Mouse (Mus musculus): ENCODE results near the gene Parp4. TPM values are rescaled to one million over a fixed set of nuclear protein-coding genes. Genes with fewer than 3 reads are reported as not detected.

Parp4 gene
- polyA plus RNA-seq, 1 experiment from 2014 or later, result 0.68 TPM

DNA sequence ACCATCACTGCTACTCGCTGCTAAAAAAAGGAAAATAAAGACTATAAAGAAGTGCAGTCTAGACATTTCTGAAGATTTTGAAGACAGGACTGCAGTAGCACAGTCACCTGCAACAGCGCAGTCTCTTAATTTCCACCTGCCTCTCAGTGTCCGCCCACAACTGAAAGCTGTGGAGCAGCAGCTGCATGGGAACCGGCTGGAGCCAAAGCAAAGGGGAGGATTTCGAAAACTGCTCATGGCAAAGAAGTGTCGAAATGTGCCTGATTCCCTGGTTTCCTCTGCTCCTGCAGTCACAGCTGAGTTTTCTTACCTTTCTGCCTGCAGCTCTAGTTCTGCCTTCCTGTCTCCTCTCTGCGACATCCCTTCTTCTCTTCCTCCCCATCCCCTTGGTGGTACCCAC is 71.8 kb downstream of the Parp4 start:
- H3K9me3 ChIP-seq (ENCODE audit: control insufficient read depth, low read length), result no peaks in the 10 kb centered on the region
- ATAC-seq, result no peak
- no peaks in the 10 kb centered on the region for H3K4me1 ChIP-seq (replicated peaks; ENCODE audit: control insufficient read depth, insufficient read depth, low read length)
- H3K4me2 ChIP-seq (ENCODE audit: low read length), result no peak overlapping the region
- 61% methylated on average over 7 of the region's 7 CpGs for WGBS
- H3K27ac ChIP-seq (ENCODE audit: low read length), result no peak overlapping the region
- H3K27me3 ChIP-seq (replicated peaks; ENCODE audit: control insufficient read depth, insufficient read depth, low read length), result no peaks in the 10 kb centered on the region
- no peaks in the 10 kb centered on the region for H3K36me3 ChIP-seq (ENCODE audit: control insufficient read depth, insufficient read depth)
- H3K4me3 ChIP-seq (replicated peaks; ENCODE audit: low read length), result no peak overlapping the region
- no peak overlapping the region for H3K9ac ChIP-seq (replicated peaks; ENCODE audit: low read depth, low read length)

DNA sequence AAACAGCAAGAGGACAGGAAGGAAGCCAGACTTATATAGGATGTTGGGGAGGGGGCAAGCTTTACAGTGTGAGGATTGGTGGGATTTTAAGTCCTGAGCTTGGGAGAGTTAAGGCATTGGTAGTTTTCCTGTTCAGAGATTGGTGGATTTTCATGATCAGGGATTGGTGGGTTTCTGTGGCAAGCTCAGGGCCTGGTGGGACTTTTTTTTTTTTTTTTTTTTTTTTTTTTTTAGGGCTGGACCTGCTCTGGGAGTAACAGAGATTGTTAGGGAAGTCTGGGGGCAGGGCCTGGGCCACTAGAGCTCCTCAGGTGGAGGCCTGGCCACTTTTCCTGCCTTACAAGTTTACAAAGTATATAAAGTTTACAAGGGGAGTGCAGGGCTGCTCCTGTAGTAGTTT is 74.0 kb downstream of the Parp4 start:
- no peak for ATAC-seq
- H3K27ac ChIP-seq (ENCODE audit: low read length), result no peak overlapping the region
- H3K9me3 ChIP-seq (ENCODE audit: control insufficient read depth, low read length), result no peaks in the 10 kb centered on the region
- H3K4me3 ChIP-seq (replicated peaks; ENCODE audit: low read length), result no peak overlapping the region
- H3K27me3 ChIP-seq (replicated peaks; ENCODE audit: control insufficient read depth, insufficient read depth, low read length), result no peaks in the 10 kb centered on the region
- no peaks in the 10 kb centered on the region for H3K36me3 ChIP-seq (ENCODE audit: control insufficient read depth, insufficient read depth)
- no peaks in the 10 kb centered on the region for H3K4me1 ChIP-seq (replicated peaks; ENCODE audit: control insufficient read depth, insufficient read depth, low read length)
- no peak overlapping the region for H3K4me2 ChIP-seq (ENCODE audit: low read length)
- H3K9ac ChIP-seq (replicated peaks; ENCODE audit: low read depth, low read length), result no peak overlapping the region

DNA sequence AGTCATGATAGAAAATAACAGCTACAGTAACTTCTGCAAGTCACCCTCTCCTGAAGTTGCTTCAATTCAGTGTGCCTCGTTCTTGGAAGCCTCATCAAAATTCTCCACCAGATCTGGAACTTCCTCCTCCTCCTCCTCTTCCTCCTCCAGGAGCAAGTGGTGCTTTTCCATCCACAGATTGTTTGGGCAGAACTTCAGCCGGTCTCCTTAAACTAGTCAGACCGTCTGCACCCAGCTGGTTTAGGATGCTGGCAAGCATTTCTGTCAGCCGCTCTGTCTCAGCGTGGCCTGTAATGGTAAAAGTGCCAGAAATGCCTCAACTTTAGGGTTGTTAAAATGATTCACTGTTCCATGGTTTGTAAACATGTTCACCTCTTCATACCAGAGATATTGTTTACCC is 90.2 kb downstream of the Parp4 start:
- no peaks in the 10 kb centered on the region for H3K27me3 ChIP-seq (replicated peaks; ENCODE audit: control insufficient read depth, insufficient read depth, low read length)
- no peak overlapping the region for H3K9ac ChIP-seq (replicated peaks; ENCODE audit: low read depth, low read length)
- no peaks in the 10 kb centered on the region for H3K36me3 ChIP-seq (ENCODE audit: control insufficient read depth, insufficient read depth)
- ATAC-seq, result no peak
- 75% methylated on average over 5 of the region's 5 CpGs for WGBS
- H3K4me2 ChIP-seq (ENCODE audit: low read length), result no peak overlapping the region
- H3K4me3 ChIP-seq (replicated peaks; ENCODE audit: low read length), result no peak overlapping the region
- no peaks in the 10 kb centered on the region for H3K9me3 ChIP-seq (ENCODE audit: control insufficient read depth, low read length)
- no peak overlapping the region for H3K27ac ChIP-seq (ENCODE audit: low read length)
- H3K4me1 ChIP-seq (replicated peaks; ENCODE audit: control insufficient read depth, insufficient read depth, low read length), result peaks cover 18% of the 10 kb centered on the region

DNA sequence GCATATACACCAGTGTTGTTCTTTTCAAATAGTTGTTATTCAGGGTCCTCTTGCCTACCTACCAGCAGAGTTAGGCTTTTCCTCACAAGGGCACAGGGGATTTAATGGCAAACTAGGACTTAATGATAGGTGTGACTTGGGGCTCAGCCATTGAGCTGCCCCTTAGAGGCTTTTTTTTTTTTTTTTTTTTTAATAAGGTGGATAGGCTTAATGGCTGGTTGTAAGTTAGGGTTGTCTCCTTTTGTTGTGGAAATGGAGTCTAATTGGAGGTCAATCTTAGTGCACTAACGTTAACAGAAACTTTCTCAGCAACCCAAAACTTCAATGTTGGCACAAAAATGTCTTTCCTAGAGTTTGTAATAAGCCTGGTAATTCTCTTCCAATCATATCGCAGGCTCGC is 91.5 kb downstream of the Parp4 start:
- 76% methylated on average over 3 of the region's 3 CpGs for WGBS
- ATAC-seq, result no peak
- no peak overlapping the region for H3K4me3 ChIP-seq (replicated peaks; ENCODE audit: low read length)

DNA sequence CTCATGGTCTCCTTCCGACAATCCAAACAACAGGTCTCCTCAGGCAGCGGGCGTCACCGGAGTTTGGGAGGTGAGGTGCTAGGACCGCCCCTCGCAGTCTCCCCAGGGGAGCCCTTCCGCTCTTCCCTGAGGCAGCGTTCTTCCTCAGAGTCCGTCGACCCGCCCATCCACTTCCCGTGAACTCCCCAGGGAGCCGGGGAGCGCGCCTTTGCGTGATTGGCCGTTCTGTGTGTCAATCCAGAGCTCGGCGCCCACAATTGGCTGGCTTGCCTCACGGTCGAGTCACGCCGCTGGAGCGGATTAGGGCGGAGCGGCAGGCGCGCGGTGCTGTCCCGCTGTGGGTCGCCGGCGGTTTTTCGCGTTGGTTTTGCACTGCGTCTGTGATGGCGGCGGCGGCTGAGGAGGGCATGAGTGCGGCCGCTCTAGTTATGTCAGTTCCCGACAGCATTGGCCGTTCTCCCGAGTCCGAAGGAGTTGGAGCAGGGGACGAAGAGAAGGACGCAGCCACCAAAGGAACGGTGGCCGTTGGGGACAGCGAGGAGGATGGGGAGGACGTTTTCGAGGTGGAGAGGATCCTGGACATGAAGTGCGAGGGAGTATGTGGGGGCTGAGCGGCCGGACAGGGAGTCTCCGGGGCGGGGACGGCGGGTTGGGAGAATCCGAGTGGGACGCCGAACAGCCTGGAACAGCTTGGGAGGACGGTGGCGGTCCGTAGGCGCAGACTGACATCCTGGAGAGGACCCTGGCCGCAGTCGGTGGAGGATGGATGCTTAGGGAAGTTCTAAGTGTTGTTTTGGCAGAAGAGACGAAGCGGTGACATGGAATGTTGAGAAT is 92.8 kb downstream of the Parp4 start, which contains the start of gene Mphosph8:
Mphosph8 (plus strand) TSS at position 280 of the 834 bp plus-strand sequence.
- under 1% methylated on average over 70 of the region's 70 CpGs for WGBS
- Histone ChIP-seq H3K27ac (ENCODE audit: low read length) (peak within 1 kb of the TSS; percentile 95), H3K36me3 (ENCODE audit: control insufficient read depth, insufficient read depth) (0 out of 2 replicates have a peak, but pooled peaks cover 2% of the 10 kb centered on the region), H3K4me2 (ENCODE audit: low read length) (peak within 1 kb of the TSS; percentile 92), H3K9me3 (ENCODE audit: control insufficient read depth, low read length) (no peaks in the 10 kb centered on the region), H3K27me3 (replicated peaks; ENCODE audit: control insufficient read depth, insufficient read depth, low read length) (no peaks in the 10 kb centered on the region), H3K9ac (replicated peaks; ENCODE audit: low read depth, low read length) (peak within 1 kb of the TSS; percentile 87), H3K4me3 (replicated peaks; ENCODE audit: low read length) (peak within 1 kb of the TSS; percentile 85), H3K4me1 (replicated peaks; ENCODE audit: control insufficient read depth, insufficient read depth, low read length) (peaks cover 21% of the 10 kb centered on the region)
- ATAC-seq, result peak; percentile 100

More for the DNA sequence above, 91.5 kb downstream of the Parp4 start:
- Histone ChIP-seq H3K4me1 (replicated peaks; ENCODE audit: control insufficient read depth, insufficient read depth, low read length) (peaks cover 21% of the 10 kb centered on the region), H3K9me3 (ENCODE audit: control insufficient read depth, low read length) (no peaks in the 10 kb centered on the region), H3K4me2 (ENCODE audit: low read length) (no peak overlapping the region; the same call in 1 of the 2 replicates), H3K9ac (replicated peaks; ENCODE audit: low read depth, low read length) (no peak overlapping the region), H3K27ac (ENCODE audit: low read length) (no peak overlapping the region), H3K36me3 (ENCODE audit: control insufficient read depth, insufficient read depth) (no peaks in the 10 kb centered on the region), H3K27me3 (replicated peaks; ENCODE audit: control insufficient read depth, insufficient read depth, low read length) (no peaks in the 10 kb centered on the region)

DNA sequence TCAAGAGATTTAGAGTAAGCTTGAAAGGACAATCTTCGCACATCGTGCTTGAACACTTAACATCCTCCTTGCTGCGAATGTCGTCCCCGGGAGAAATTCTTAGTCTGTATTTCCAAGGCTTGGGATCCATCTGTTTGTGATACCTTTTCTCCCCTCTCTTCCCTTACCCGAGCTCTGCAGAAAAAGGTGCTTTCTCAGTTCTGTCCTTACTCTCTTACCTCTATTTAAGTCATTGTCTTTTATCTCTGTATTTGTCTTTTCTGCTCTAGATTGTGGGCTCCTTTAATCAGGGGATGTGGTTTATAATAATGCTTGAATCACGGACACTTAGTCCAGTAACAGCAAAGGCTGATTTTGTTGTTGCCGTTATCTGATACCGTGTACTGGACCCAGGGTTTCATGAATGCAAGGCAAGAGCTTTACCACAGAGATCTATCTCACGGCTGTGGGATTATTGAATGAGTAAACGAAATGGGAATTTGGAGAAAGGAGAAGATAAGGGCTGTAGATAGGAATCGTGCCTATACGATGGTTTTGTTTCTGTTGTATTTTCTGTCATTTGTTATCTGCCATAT is 93.7 kb downstream of the Parp4 start:
- Histone ChIP-seq H3K4me2 (ENCODE audit: low read length) (peak overlapping the region; percentile 92), H3K9me3 (ENCODE audit: control insufficient read depth, low read length) (no peaks in the 10 kb centered on the region), H3K4me3 (replicated peaks; ENCODE audit: low read length) (peak overlapping the region; percentile 85), H3K27ac (ENCODE audit: low read length) (no peak overlapping the region), H3K4me1 (replicated peaks; ENCODE audit: control insufficient read depth, insufficient read depth, low read length) (peaks cover 21% of the 10 kb centered on the region), H3K9ac (replicated peaks; ENCODE audit: low read depth, low read length) (peak overlapping the region; percentile 87), H3K36me3 (ENCODE audit: control insufficient read depth, insufficient read depth) (peaks cover 2% of the 10 kb centered on the region; the same call in 1 of the 2 replicates), H3K27me3 (replicated peaks; ENCODE audit: control insufficient read depth, insufficient read depth, low read length) (no peaks in the 10 kb centered on the region)
- 7% methylated on average over 13 of the region's 13 CpGs for WGBS
- no peak for ATAC-seq

DNA sequence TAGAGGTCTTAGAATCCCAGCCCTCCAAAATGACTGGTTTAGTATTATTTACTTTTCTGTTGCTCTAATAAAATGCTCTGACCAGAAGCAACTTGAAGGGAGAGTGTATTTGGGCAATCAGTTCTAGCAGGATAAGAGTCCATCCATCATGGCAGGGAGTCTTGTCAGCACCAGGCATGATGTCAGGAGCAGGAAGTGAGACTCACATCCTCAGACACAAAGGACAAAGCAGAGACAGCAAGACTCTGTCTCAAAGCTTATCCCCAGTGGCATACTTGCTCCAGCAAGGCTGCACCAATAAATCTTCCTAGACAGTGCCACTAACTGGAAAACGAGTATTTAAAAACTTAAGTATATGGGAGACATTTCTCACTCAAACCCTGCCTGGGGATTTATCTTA is 110.0 kb downstream of the Parp4 start:
- peaks cover 16% of the 10 kb centered on the region for H3K36me3 ChIP-seq (ENCODE audit: control insufficient read depth, insufficient read depth)

DNA sequence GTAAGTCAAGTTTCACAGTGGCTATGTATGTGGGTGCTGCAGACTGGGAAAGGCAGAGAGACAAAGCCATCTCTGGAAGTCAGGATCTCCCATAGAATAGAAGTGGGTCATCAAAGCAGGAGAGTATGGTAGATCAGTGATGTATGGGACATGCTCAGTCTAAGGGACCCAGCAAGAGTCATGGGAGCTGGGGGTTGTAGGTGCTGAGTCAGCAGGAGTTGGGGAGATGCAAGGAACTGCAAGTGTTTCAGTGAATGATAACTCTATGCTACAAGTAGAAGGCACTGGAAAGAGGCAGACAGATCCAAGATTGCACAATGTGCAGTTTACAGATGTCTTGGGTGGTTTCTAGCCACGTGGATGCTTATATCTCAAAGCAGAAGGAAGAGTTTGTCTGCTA is 113.7 kb downstream of the Parp4 start:
- H3K4me2 ChIP-seq (ENCODE audit: low read length), result no peak overlapping the region
- H3K36me3 ChIP-seq (ENCODE audit: control insufficient read depth, insufficient read depth), result peaks cover 23% of the 10 kb centered on the region
- ATAC-seq, result no peak
- 93% methylated on average over 1 of the region's 1 CpGs for WGBS
- no peak overlapping the region for H3K9ac ChIP-seq (replicated peaks; ENCODE audit: low read depth, low read length)
- no peaks in the 10 kb centered on the region for H3K4me1 ChIP-seq (replicated peaks; ENCODE audit: control insufficient read depth, insufficient read depth, low read length)
- no peak overlapping the region for H3K4me3 ChIP-seq (replicated peaks; ENCODE audit: low read length)
- no peaks in the 10 kb centered on the region for H3K9me3 ChIP-seq (ENCODE audit: control insufficient read depth, low read length)
- H3K27me3 ChIP-seq (replicated peaks; ENCODE audit: control insufficient read depth, insufficient read depth, low read length), result no peaks in the 10 kb centered on the region
- no peak overlapping the region for H3K27ac ChIP-seq (ENCODE audit: low read length)

More for the DNA sequence above, 110.0 kb downstream of the Parp4 start:
- no peak for ATAC-seq
- 85% methylated on average over 1 of the region's 1 CpGs for WGBS
- no peak overlapping the region for H3K27ac ChIP-seq (ENCODE audit: low read length)
- no peaks in the 10 kb centered on the region for H3K27me3 ChIP-seq (replicated peaks; ENCODE audit: control insufficient read depth, insufficient read depth, low read length)
- H3K9me3 ChIP-seq (ENCODE audit: control insufficient read depth, low read length), result no peaks in the 10 kb centered on the region
- H3K4me3 ChIP-seq (replicated peaks; ENCODE audit: low read length), result no peak overlapping the region
- no peaks in the 10 kb centered on the region for H3K4me1 ChIP-seq (replicated peaks; ENCODE audit: control insufficient read depth, insufficient read depth, low read length)
- H3K9ac ChIP-seq (replicated peaks; ENCODE audit: low read depth, low read length), result no peak overlapping the region
- no peak overlapping the region for H3K4me2 ChIP-seq (ENCODE audit: low read length)

DNA sequence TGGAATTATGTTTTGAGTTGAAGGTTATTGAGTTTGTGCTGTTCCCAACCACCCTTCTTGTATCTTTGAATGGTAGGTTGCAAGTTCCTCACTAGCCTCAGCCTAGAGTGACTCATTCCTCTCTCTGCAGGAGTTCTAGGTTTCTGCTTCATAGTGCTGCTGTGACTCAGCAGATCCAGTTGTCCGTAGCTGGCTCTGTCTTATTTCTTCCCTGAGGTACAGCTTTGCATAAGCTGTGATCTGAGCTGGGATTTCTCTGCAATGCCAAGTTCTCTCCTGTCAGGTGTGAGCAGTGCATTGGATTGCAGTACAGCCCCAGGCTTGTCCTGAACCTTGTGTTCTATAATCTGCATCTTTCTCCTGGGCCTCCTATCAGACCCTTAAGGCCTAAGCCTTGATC is 114.3 kb downstream of the Parp4 start:
- H3K9ac ChIP-seq (replicated peaks; ENCODE audit: low read depth, low read length), result no peak overlapping the region
- no peak overlapping the region for H3K4me3 ChIP-seq (replicated peaks; ENCODE audit: low read length)
- no peak for ATAC-seq
- no peak overlapping the region for H3K4me2 ChIP-seq (ENCODE audit: low read length)
- H3K4me1 ChIP-seq (replicated peaks; ENCODE audit: control insufficient read depth, insufficient read depth, low read length), result no peaks in the 10 kb centered on the region
- H3K27ac ChIP-seq (ENCODE audit: low read length), result no peak overlapping the region
- H3K27me3 ChIP-seq (replicated peaks; ENCODE audit: control insufficient read depth, insufficient read depth, low read length), result no peaks in the 10 kb centered on the region
- H3K9me3 ChIP-seq (ENCODE audit: control insufficient read depth, low read length), result no peaks in the 10 kb centered on the region
- peaks cover 27% of the 10 kb centered on the region for H3K36me3 ChIP-seq (ENCODE audit: control insufficient read depth, insufficient read depth)
- WGBS, result 78% methylated on average over 1 of the region's 1 CpGs
